Mouse (Mus musculus): ENCODE data around the gene Cox10. TPM values are rescaled to one million over a fixed set of nuclear protein-coding genes. Genes with fewer than 3 reads are reported as not detected.

Gene Cox10
- total and polyA plus RNA-seq, 3 experiments = 23.4 to 60.3 (median 35.2) TPM

GRCm38 (mm10) chr11:63918321-63919105 lies 160.8 kb downstream of the Cox10 start:
- no peak for TF ChIP-seq E2F4 (IDR thresholded peaks at IDR 0.05; ENCODE audit: insufficient replicate concordance, low read depth, low read length)
- no peak for TF ChIP-seq MAX (IDR thresholded peaks at IDR 0.05; ENCODE audit: low read length)
- TF ChIP-seq TCF12 (IDR thresholded peaks at IDR 0.05; ENCODE audit: low read depth, low read length) = no peak
- no peak for TF ChIP-seq POLR2AphosphoS2 (IDR thresholded peaks at IDR 0.05; ENCODE audit: low read depth, low read length)
- no peak for TF ChIP-seq MXI1 (IDR thresholded peaks at IDR 0.05; ENCODE audit: low read depth, low read length)
- no peak for TF ChIP-seq IRF4 (IDR thresholded peaks at IDR 0.05; ENCODE audit: low read depth, low read length)
- no peak for TF ChIP-seq ZMIZ1 (IDR thresholded peaks at IDR 0.05; ENCODE audit: low read depth, low read length)
- TF ChIP-seq JUN (IDR thresholded peaks at IDR 0.05; ENCODE audit: insufficient read depth, low read depth, low read length) = no peak
- H3K4me3 ChIP-seq (replicated peaks in 1 of 3; ENCODE audit: low read depth in 2 of 3, low read length in 2 of 3, poor library complexity in 1 of 3) = no peak overlapping the region
- dilution Hi-C loops (cut with MboI; ENCODE audit: extremely low pct_ligation_motif_present, extremely low pct_unique_long_range_greater_than_20kb, low sequenced_read_pairs) (no loop called here), in situ Hi-C loops (cut with MboI; ENCODE audit: low pct_ligation_motif_present, low pct_unique_long_range_greater_than_20kb, low sequenced_read_pairs) (no loop called here)
- no peak overlapping the region for H3K4me2 ChIP-seq (ENCODE audit: insufficient read depth, low read depth, poor library complexity, severe bottlenecking)
- no peak for DNase-seq (ENCODE audit: extremely low read depth)
- H3K4me1 ChIP-seq (ENCODE audit: control insufficient read depth in 1 of 2, insufficient read depth in 2 of 2) = peaks cover 0 to 28% of the 10 kb centered on the region in 2 experiments; a peak in 2 of 4 replicates
- H3K79me2 ChIP-seq (replicated peaks; ENCODE audit: control insufficient read depth, extremely low read depth, insufficient read depth, poor library complexity, severe bottlenecking) = no peaks in the 10 kb centered on the region
- peaks cover 14% of the 10 kb centered on the region for H3K27me3 ChIP-seq (replicated peaks)
- no peaks in the 10 kb centered on the region for H3K36me3 ChIP-seq (replicated peaks in 1 of 2; ENCODE audit: control insufficient read depth in 1 of 2, insufficient read depth in 1 of 2, low read length in 1 of 2)
- no peak overlapping the region for H3K27ac ChIP-seq (ENCODE audit: insufficient read depth, low read depth)
- H3K9ac ChIP-seq (ENCODE audit: insufficient read depth, low read depth) = no peak overlapping the region
- H3K9me3 ChIP-seq (replicated peaks; ENCODE audit: low read length) = no peaks in the 10 kb centered on the region

GRCm38 (mm10) chr11:63917561-63917960 lies 161.7 kb downstream of the Cox10 start:
- Histone ChIP-seq H3K36me3 (replicated peaks in 1 of 2; ENCODE audit: control insufficient read depth in 1 of 2, insufficient read depth in 1 of 2, low read length in 1 of 2) (no peaks in the 10 kb centered on the region), H3K4me3 (replicated peaks in 1 of 3; ENCODE audit: low read depth in 2 of 3, low read length in 2 of 3, poor library complexity in 1 of 3) (no peak overlapping the region), H3K27ac (ENCODE audit: insufficient read depth, low read depth) (no peak overlapping the region), H3K9ac (ENCODE audit: insufficient read depth, low read depth) (no peak overlapping the region), H3K79me2 (replicated peaks; ENCODE audit: control insufficient read depth, extremely low read depth, insufficient read depth, poor library complexity, severe bottlenecking) (no peaks in the 10 kb centered on the region), H3K27me3 (replicated peaks) (peaks cover 10% of the 10 kb centered on the region), H3K4me1 (ENCODE audit: control insufficient read depth in 1 of 2, insufficient read depth in 2 of 2) (peaks cover 0 to 33% of the 10 kb centered on the region in 2 experiments; a peak in 2 of 4 replicates), H3K9me3 (replicated peaks; ENCODE audit: low read length) (no peaks in the 10 kb centered on the region), H3K4me2 (ENCODE audit: insufficient read depth, low read depth, poor library complexity, severe bottlenecking) (no peak overlapping the region)
- DNase-seq (ENCODE audit: extremely low read depth) = no peak
- dilution Hi-C loops (cut with MboI; ENCODE audit: extremely low pct_ligation_motif_present, extremely low pct_unique_long_range_greater_than_20kb, low sequenced_read_pairs) = no loop called here
- in situ Hi-C loops (cut with MboI; ENCODE audit: low pct_ligation_motif_present, low pct_unique_long_range_greater_than_20kb, low sequenced_read_pairs) = no loop called here
- TF ChIP-seq BHLHE40 (IDR thresholded peaks at IDR 0.05; ENCODE audit: low read depth, low read length) = no peak
- no peak for TF ChIP-seq ZNF384 (IDR thresholded peaks at IDR 0.05; ENCODE audit: low read depth, low read length)
- no peak for TF ChIP-seq JUND (conservative IDR thresholded peaks at IDR 0.05; ENCODE audit: low read depth, low read length)
- no peak for TF ChIP-seq SMC3 (IDR thresholded peaks at IDR 0.05; ENCODE audit: low read depth, low read length)
- TF ChIP-seq PAX5 (IDR thresholded peaks at IDR 0.05; ENCODE audit: low read length) = no peak
- TF ChIP-seq MYC (IDR thresholded peaks at IDR 0.05; ENCODE audit: low read depth, low read length) = no peak
- TF ChIP-seq IRF4 (IDR thresholded peaks at IDR 0.05; ENCODE audit: low read depth, low read length) = no peak
- no peak for TF ChIP-seq NRF1 (IDR thresholded peaks at IDR 0.05; ENCODE audit: low read depth, low read length)
- no peak for TF ChIP-seq MAFK (IDR thresholded peaks at IDR 0.05; ENCODE audit: insufficient replicate concordance, low read length)
- no peak for TF ChIP-seq UBTF (IDR thresholded peaks at IDR 0.05; ENCODE audit: low read depth, low read length)
- no peak for TF ChIP-seq POLR2AphosphoS2 (IDR thresholded peaks at IDR 0.05; ENCODE audit: low read depth, low read length)
- no peak for TF ChIP-seq E2F4 (IDR thresholded peaks at IDR 0.05; ENCODE audit: insufficient replicate concordance, low read depth, low read length)
- TF ChIP-seq CTCF (conservative IDR thresholded peaks at IDR 0.05 in 1 of 2, IDR thresholded peaks at IDR 0.05 in 1 of 2; ENCODE audit: low read depth in 2 of 2, low read length in 2 of 2) = no peak
- no peak for TF ChIP-seq MEF2A (IDR thresholded peaks at IDR 0.05; ENCODE audit: borderline replicate concordance, low read depth, low read length)
- no peak for TF ChIP-seq CHD1 (IDR thresholded peaks at IDR 0.05; ENCODE audit: low read depth, low read length)
- no peak for TF ChIP-seq KAT2A (IDR thresholded peaks at IDR 0.05; ENCODE audit: insufficient replicate concordance, low read length)
- TF ChIP-seq CHD2 (IDR thresholded peaks at IDR 0.05; ENCODE audit: low read length) = no peak

All from CH12.LX (cell line).